Mouse (Mus musculus) cerebellum, postnatal 36 days (tissue): ENCODE measurements around the gene Man2a1.

Source experiments
- DNase-seq, 2 experiments: peaks; one replicate each; pipeline ENCODE4 v3.0.0; 2021 to 2022; ENCODE audit warnings: mixed read lengths in 2 of 2

Man2a1 gene

DNA sequence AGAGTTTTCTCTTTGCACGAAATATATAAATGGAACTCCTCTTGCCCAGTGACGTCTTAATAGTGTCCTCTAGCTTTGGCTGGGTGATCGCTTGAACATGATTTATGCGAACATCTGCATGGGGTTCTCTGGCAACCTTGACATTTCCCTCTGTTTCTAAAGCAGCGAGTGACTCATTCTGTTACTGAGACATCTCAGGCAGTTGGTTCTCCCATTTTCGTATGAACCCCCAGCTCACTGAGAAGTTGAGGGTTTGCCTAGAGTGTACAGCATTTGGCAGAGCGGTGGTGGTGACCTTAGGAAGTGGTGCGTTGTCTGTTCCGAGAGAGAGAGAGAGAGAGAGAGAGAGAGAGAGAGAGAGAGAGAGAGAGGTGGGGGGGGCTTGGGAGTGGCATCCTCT, 2.6 kb downstream of the Man2a1 start:
- no peak for DNase-seq

DNA sequence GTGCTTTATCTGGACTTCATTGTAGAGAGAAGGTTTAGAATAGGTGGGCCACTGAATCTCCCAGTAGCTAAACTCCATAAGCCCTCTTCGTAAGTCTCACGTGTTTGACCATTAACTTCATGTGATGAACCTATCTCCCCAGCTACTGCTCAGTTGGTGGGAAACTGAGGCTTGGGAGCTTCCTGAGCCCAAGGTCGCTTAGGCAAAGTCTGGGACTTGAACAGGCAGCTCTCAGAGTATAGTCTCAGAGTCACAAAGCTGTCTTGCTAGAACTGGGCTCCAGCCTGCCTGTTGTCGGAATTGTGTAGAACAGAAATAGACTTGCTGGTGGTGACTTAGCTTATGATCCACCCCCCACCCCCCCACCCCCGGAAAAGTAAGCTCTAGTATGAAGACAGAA, 3.0 kb downstream of the Man2a1 start:
- DNase-seq, result no peak

DNA sequence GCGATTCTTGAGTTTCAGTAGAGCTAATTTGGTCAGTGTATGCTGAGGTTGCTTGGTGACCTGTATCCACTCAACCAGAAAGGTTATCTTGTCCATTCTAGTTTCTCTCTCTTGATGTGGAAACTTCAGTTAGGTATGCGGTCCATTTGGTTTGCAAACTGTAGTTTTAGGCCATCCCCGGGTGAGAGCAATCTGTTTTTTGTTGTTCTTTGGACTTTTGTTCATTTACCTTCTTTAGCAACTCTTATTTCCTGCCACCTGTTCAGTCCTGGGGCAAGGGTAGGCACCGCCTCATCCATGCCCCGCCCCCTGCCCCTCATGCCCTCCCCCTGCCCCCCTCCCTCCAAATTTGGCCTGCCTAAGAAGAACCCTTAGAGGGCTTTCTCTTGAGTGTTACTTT, 3.6 kb downstream of the Man2a1 start:
- no peak for DNase-seq

DNA sequence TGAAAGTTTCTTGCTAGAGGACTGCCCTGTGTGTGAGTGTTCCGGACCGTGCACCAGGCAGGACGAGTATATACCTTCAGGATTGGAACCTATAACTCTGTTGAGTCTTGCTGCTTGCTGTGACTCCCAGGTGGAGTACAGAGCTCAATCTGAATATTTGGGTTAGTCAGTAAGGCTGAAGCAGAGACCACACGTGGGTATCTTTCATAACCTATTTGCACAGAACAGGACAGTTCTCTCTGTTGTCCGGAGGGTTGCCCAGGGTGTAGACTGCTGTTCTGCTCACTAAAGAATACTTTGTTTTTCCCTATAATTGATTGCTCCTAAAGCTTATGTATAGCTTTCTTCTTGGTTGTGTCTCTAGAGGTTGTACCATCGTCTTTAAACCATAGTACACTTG, 7.7 kb downstream of the Man2a1 start:
- DNase-seq, result no peak

DNA sequence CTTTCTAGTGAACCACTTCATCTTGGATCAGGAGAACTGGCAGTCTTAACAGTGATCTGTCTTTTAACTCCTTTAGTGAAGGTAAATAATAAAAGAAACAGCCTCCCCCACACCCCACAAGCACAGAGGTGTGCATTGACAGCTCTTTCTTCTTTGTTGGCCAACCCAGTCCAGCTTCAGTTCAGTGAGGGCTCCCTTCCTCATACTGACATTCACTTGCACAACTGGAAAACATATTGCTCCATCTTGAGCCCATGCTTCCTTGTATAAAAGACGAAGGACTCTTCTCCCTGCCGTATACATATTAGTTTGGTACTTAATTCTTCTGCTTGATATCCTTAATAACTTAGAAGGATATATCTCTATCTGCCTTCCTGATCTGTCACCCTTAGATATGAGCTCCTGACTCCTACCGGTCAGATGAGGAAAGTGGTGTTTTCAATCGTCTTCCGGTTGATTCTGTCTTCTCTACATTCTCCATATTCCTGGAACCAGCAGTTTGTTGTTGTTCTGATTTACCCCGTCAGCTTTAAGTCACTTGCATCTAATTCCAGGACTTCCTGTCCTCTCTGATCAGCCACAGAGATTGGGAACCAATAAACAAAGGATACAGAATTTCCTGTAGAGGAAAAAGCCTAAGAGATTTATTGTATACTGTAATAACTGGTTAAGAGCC, 8.5 kb downstream of the Man2a1 start:
- no peak for DNase-seq

DNA sequence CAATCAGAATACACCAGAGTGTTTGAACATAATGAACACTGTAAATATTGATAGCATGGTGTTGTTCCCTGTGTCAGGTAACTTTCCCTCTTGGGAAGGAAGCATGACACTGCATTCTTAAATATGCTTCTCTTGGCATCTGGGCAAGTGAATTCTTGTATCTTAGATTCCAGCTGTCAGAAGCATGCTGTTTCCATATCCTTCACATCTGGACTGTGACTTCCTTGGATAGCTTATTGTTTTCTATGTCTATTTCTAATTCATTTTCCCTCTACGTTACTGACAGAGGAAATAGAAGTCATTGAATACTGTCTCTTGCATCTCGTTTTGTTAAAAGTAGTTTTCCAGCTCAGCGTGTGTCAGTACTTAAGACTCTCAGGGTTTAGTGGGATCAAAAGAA, 9.2 kb downstream of the Man2a1 start:
- DNase-seq, result no peak

DNA sequence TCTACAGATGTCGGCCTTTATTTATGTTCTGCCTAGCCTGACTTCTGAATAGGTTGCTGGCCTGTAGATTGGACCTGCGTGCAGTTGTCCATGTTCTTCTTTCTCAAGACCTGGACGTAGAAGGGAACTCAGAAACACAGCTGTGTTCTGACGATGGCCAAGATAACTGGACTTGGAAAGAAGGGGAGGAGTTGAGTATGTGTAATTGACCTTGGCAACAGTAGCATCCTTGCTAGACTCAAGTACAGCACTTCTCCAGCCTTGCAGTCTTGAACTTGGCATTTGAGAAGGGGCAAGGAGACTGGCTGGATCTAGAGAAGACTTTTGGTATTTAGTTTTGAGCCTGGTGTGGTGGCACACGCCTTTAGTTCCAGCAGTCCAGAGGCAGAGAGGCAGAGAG, 10.9 kb downstream of the Man2a1 start:
- DNase-seq, result no peak

DNA sequence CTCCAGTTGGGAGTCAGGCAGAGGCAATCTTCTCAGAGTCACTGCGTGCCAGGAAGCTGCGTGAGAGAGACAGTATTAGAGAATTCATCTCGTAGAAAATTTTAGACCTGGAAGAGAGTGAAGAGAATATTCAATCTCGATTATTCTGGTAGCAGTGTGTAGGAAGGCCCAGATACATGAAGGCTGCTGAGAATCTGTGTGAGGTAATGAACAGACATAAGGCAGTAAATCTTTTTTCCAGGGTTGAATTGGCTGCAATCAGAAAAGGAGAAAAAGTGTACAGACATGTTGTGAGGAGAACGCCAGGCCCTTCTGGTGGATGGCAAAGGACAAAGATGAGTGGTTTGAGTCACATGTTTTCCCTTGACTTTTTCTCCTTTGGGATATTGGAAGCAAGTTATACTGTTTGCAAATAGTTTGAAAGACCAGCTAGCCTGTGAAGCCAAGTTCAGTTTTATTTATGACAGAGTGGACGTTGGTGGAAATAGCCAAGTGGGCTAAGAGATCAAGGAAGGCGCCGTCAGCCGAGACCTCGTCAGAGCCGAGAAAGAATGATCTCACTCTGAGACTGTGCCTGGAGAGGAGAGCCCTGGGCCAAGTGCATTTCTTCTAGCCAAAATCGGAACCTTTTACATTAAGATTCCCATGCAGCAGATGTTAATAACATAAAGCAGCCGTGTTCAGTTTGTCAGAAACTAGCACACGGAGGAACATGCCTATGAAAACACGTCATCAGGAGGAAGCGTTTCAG, 11.8 kb downstream of the Man2a1 start:
- DNase-seq, result no peak

DNA sequence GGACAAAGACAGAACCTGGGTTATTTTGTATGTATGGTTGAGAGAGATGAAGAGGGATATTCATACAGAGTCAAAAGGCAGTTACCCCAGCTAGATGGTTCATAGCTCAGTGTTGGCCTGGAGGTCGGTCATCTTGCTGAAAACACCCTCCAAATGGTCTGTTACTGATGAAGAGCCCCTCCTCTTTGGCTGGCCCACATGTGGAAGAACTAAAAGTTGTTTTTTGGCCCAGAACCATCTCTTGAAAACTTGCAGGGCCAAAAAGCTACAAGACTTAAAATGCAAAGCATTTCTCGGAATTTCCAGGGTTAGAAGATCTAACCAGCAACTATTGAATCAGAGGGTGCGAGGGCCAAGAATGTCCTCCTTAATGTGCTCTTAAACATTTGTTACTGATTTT, 12.4 kb downstream of the Man2a1 start:
- no peak for DNase-seq

DNA sequence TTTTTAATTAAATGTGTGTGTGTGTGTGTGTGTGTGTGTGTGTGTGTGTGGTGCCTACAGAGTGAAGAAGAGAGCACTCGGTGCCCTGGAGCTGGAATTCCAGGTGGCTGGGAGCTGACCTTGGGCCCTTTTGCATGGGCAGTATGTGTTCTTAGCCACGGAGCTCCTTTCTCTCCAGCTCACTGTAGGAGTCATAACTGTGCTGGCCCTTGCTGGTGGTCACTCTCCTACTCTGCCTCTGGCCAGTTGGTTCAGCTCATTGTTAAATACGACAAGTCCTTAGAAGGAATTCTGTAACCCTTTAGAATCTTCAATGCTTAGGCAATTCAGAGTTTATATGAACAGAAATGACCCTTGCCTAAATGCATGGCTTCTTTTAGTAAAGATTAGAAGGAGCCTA, 12.8 kb downstream of the Man2a1 start:
- DNase-seq, result no peak

DNA sequence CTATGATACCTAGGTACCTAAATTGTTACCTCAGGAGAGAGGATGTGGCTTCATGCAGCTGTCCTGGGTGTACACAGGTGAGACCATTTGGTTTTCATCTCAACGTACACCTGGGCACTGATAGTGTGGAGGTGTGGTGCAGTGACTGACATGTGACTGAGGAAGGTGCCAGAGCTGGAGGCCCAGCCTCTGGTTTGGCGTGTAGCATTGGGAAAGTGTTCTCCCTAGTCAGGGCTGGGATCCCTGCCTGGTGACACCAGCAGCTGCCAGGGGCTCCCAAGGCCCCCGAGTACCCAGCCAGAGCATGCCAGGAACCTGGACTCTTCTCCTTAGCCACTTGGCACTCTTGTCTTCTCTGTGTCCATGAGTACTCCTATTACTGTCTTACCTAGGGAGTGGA, 14.3 kb downstream of the Man2a1 start:
- DNase-seq, result no peak

DNA sequence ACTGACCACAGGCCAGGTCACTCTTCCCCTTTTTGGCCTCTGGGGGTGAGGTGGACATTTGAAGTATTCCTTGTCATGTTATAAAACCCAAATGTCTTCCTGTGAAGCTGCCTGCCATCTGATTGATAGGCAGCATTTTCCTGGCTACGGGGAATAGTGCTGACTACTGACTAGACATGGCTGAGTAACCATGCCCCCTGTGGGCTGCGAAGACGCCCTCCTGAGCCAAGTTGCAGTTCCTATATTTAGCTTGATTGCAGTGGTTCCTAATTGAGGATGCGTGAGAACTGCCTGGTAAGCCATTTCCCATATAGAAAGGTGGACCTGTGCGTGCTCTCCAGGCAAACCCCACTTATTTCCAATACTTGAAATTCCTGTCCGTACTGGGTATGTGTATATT, 14.9 kb downstream of the Man2a1 start:
- no peak for DNase-seq

DNA sequence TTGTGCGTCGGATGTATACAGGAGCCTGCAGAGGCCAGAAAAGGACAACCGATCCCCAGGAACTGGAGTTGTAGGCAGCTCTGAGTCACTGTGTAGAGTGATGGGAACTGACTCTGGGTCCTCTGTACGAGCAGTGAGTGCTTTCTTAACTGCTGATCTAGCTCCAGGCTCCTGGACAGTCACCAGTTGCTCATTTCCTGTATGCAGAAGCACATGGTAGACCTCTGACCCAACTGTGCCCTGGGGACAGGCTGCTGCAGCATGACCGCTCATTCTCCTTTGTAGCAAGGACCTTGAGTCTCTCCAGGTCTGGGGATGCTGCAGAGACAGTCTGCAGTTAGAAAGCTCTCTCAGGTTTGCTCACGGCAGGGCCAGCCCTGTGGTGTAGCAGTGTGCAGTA, 15.7 kb downstream of the Man2a1 start:
- DNase-seq, result no peak

DNA sequence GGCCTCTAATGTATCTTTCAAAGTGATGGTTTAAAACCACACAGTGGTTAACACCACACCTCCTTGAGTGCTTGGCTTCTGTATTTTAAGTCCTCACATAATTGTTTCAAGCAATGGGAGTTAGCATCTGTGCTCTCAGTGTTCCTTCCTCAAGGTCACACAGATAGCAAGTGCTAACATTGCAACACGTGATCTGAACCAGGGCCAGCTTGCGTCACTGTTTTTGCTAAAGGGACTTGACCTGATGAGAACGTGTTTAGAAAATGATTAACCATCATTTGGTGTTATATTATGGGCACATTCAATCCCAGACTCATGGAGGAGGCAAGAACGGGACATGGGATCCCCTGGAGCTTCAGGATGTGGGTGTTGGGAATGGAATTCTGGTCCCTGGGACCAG, 17.3 kb downstream of the Man2a1 start:
- DNase-seq, result no peak

DNA sequence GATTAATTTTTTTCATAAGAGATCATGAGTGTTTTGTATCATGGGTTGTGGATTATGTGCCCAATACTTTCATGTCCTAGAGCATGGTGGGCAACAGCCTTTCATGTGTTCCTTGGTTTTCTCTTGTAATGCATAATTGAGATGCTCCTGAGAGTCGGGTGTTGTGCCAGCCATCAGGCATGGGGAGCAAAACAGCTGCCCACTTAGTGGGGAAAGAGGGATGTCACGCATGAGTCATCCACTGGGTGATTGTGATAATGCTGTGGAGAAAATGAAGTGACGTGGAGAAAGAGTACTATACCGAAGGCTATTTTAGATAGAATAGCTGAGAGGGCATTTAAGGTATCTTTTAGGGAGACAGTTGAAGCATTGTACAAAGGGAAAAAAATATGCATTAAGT, 18.5 kb downstream of the Man2a1 start:
- DNase-seq, result no peak

DNA sequence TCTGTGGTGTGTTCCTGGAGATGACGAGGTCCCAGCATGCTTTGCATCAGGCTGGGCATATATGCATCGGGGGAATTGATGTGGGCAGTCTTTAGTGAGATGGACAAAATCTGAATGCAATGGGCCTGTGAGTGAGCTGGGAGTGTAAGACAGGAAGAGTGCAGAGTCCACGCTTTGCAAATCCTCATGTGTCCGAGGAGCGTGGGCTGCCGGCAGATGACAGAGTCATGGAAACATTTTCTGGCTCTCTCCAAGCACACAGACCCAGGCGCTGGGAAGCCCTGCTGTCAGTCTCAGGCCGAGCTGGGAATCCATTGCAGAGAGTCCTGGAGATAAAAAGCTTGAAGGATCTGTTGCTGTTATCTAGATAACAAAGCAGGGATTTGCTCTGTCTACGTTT, 19.6 kb downstream of the Man2a1 start:
- DNase-seq, result peak in 1 of 2 experiments; percentile 11

DNA sequence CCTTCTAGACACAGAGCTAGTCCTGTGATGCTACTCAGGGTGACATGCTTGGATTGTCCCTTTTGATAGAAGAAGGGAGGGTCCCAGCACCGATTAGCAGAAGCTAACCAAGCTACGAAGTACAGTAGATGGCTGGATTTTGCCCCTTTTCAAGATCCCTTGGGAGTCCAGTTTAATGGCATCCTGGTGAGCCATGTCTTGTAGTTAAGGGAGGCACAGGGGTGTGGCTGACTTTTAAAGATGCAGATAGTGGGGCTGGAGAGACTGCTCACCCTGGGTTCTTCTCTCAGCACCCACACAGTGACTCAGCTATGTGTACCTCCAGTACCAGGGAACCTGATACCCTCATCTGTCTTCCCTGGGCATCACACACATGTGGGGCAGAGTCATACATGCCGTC, 20.1 kb downstream of the Man2a1 start:
- DNase-seq, result no peak

DNA sequence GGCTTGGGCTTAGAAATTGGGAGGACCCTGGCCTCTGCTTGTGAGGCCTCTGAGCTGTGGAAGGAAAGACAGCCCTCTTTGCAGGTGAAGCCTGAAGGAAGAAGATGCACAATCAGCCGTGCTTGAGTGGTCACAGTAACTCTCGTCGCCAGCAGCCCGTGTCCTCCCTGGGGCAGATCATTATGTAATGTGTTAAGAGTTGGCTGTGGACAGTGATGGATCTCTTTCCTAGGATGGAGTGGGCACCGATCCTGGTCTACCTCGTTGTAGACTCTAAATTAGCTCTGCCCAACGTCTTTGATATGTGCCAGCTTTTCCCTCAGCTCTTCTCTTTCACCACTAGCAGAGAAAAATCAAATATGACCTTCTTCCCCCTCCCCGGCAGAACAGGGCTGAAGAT, 20.7 kb downstream of the Man2a1 start:
- peak; percentile 33 to 43 for DNase-seq

DNA sequence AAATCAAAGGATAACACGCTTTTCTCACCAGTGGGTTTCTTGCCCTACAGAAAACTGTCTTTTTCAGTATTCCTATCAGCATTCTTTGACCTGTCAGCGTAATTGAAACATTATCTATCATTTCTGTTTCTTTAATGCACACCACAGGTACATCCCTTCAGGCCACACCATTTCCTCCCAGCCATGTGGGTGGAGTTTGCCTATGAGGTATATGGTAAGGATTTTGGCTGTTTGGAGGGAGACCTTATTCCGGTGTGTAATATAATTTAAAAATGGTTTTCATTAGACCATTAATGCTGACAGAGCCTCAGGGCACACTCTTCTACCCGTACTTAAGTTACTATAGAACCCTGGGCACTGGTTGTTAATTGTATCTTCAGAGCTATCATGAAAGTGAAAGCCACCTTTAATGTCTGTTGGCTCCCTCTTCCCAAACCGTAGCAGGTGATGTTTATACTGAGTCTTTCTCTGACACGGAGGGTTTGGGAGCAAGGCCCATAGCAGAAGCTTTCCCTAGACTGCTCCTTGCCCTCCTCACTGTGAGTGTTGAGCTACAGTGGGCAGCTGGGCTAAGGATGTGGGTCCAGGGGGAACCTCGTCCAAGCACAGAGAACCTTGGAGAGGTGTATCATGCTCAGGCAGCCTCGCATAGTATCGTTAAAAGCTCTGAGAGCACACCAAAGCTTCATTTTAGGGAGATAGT, 21.3 kb downstream of the Man2a1 start:
- no peak for DNase-seq

DNA sequence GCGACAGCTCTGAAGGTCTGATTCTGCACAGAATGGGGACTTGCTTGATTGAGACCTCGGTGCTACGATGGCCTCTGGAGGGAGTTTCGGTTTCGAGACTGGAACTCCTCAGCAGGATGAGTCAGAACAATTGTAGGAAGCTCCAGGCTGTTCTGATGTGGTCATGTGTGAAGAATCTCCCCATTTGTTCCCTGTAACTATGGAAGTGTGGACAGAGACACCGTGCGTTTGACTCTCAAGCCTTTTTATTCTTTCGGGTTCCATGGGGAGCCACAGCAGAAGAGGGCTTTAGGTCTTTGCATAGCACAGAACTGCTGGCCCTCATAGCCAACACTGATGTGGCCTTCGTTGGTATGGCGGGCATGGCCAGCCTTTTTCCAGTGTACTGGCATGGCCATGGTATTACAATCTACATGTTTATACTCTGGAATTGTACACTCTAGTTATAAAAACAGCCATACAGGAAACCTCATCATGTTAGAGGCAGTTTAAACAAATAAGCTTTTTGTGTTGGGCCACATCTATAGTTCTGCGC, 21.9 kb downstream of the Man2a1 start:
- peak in 1 of 2 experiments; percentile 14 for DNase-seq

DNA sequence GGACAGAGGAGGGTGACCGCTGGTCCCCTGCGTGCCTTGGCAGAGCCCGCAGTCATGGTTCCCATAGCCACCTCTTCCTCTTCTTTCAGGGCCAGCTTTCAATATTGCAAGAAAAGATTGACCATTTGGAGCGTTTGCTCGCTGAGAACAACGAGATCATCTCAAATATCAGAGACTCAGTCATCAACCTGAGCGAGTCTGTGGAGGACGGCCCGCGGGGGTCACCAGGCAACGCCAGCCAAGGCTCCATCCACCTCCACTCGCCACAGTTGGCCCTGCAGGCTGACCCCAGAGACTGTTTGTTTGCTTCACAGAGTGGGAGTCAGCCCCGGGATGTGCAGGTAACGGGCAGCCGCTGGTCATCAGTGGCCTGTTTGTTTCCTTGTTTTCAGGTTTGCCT, 23.9 kb downstream of the Man2a1 start:
- DNase-seq, result no peak

DNA sequence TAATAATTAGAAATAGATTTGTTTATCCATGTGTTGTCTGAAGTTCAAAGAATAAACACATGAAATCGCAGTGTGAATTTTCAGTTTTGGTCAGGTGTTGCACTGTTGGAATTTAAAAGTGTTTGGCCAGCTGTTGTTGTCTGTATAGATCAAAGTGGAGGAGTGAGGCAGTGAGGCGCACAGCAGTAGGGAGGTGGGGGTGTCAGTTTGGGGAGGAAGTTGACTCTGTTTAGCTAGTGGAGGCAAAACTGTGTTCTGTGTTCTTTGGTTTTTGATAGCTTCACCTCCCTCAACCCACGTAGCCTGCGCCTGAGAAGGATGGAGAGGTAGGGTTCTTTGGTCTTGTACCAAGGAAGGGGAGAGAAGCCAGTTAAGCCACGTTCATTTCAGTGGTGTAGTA, 28.3 kb downstream of the Man2a1 start:
- DNase-seq, result no peak

DNA sequence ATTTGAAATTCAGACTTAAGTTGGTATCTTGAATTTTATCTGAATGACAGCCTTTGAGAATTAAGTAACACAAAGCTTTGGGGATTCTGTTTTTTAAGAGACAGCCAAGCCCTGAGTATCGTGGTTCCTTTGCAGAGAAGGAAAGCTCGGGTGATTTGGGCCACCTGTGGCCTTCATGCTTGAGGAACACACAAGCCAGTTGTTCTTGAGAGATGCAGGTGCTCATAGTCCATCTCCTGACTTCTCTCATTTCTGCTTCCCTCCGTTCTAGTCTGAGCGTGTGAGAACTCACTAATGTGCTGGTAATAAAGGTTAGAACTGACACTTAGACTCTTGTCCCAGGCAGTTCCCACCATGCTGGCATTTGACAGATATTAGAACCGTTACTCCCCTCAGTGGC, 28.9 kb downstream of the Man2a1 start:
- DNase-seq, result no peak

DNA sequence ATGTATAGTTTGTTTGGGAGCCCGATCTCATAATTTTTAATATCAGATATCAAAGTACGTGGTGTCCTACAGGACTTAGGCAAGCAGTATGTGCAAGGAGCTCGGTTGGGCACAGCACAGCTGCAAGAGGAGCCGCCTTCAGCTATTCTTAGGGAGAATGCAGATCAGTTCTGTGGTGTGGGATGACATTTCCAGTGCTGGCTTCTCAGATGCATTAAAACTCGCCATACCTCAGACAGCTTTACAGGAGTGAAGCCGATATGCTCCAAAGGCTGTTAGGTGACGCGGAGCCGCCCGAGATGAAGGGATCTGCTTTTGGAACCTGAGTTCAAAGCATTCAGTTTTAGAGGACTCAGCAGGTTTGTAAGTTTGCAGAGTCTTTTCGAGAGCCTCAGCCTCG, 30.0 kb downstream of the Man2a1 start:
- DNase-seq, result no peak
